Mouse (Mus musculus): ENCODE data around the gene Vrk3. TPM values are rescaled to one million over a fixed set of nuclear protein-coding genes. Genes with fewer than 3 reads are reported as not detected.

Vrk3 gene
- polyA plus RNA-seq, 1 experiment, result 18.4 TPM

GRCm38 (mm10) chr7:44813985-44814384, 65.8 kb downstream of the Vrk3 start:
- Histone ChIP-seq H3K27me3 (ENCODE audit: control insufficient read depth) (peaks cover 4% of the 10 kb centered on the region), H3K4me1 (ENCODE audit: control insufficient read depth) (peaks cover 51% of the 10 kb centered on the region), H3K36me3 (ENCODE audit: control insufficient read depth) (peaks cover 50% of the 10 kb centered on the region), H3K4me3 (replicated peaks) (no peak overlapping the region), H3K9me3 (ENCODE audit: control insufficient read depth, low read length) (no peaks in the 10 kb centered on the region)
- TF ChIP-seq TAL1 (IDR thresholded peaks at IDR 0.05; ENCODE audit: low read length) (no peak), GATA1 (IDR thresholded peaks at IDR 0.05; ENCODE audit: low read length) (no peak)

DNA sequence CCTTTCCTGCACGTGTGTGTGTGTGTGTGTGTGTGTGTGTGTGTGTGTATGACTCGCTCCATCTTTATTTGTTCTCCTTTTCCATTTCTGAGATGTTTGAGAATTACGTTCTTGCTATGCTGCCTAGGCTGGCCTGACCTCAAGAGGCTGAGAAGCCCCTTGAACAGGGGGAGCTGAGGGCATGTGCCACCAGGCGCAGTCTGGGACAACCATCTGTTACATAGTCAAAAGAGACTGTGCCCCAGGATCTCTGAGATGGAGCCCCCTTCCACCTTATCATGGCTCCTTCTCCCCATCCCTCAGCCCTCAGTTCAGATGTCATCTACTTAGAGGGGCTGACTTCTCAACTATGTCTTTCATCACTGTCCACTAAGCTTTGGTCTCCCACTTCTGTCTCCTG, 66.2 kb downstream of the Vrk3 start:
- Histone ChIP-seq H3K4me1 (ENCODE audit: control insufficient read depth) (peaks cover 56% of the 10 kb centered on the region), H3K4me3 (replicated peaks) (peak overlapping the region; percentile 9), H3K9me3 (ENCODE audit: control insufficient read depth, low read length) (no peaks in the 10 kb centered on the region), H3K27me3 (ENCODE audit: control insufficient read depth) (peaks cover 3% of the 10 kb centered on the region), H3K36me3 (ENCODE audit: control insufficient read depth) (peaks cover 55% of the 10 kb centered on the region)
- no peak for TF ChIP-seq GATA1 (IDR thresholded peaks at IDR 0.05; ENCODE audit: low read length)
- TF ChIP-seq TAL1 (IDR thresholded peaks at IDR 0.05; ENCODE audit: low read length), result no peak

GRCm38 (mm10) chr7:44814952-44815553, 66.8 kb downstream of the Vrk3 start:
- Histone ChIP-seq H3K36me3 (ENCODE audit: control insufficient read depth) (peaks cover 61% of the 10 kb centered on the region), H3K27me3 (ENCODE audit: control insufficient read depth) (no peaks in the 10 kb centered on the region)
- TF ChIP-seq TAL1 (IDR thresholded peaks at IDR 0.05; ENCODE audit: low read length) (no peak), GATA1 (IDR thresholded peaks at IDR 0.05; ENCODE audit: low read length) (no peak)

GRCm38 (mm10) chr7:44815721-44816469, 67.7 kb downstream of the Vrk3 start, which contains the start of the genes Nup62 and Il4i1:
Gene Nup62, plus strand, starts transcription at chr7:44816088.
Gene Il4i1, plus strand, starts transcription at chr7:44816387.
- Histone ChIP-seq H3K4me3 (replicated peaks) (peak within 1 kb of the TSS; percentile 95), H3K4me1 (ENCODE audit: control insufficient read depth) (peaks cover 70% of the 10 kb centered on the region), H3K27me3 (ENCODE audit: control insufficient read depth) (no peaks in the 10 kb centered on the region), H3K9me3 (ENCODE audit: control insufficient read depth, low read length) (no peaks in the 10 kb centered on the region), H3K36me3 (ENCODE audit: control insufficient read depth) (peaks cover 69% of the 10 kb centered on the region)
- TF ChIP-seq GATA1 (IDR thresholded peaks at IDR 0.05; ENCODE audit: low read length) (no peak), TAL1 (IDR thresholded peaks at IDR 0.05; ENCODE audit: low read length) (no peak)

More at GRCm38 (mm10) chr7:44814952-44815553, 66.8 kb downstream of the Vrk3 start:
- Histone ChIP-seq H3K4me1 (ENCODE audit: control insufficient read depth) (peaks cover 62% of the 10 kb centered on the region), H3K4me3 (replicated peaks) (peak overlapping the region; percentile 95), H3K9me3 (ENCODE audit: control insufficient read depth, low read length) (no peaks in the 10 kb centered on the region)

GRCm38 (mm10) chr7:44816470-44817021, 68.3 kb downstream of the Vrk3 start, which contains the start of gene Atf5:
Gene Atf5, minus strand, starts transcription at chr7:44816658.
- peaks cover 69% of the 10 kb centered on the region for H3K36me3 ChIP-seq (ENCODE audit: control insufficient read depth)
- peaks cover 73% of the 10 kb centered on the region for H3K4me1 ChIP-seq (ENCODE audit: control insufficient read depth)
- no peaks in the 10 kb centered on the region for H3K27me3 ChIP-seq (ENCODE audit: control insufficient read depth)
- peak within 1 kb of the TSS; percentile 95 for H3K4me3 ChIP-seq (replicated peaks)
- no peaks in the 10 kb centered on the region for H3K9me3 ChIP-seq (ENCODE audit: control insufficient read depth, low read length)
- TF ChIP-seq GATA1 (IDR thresholded peaks at IDR 0.05; ENCODE audit: low read length) (0 out of 2 replicates have a peak, but pooled peaks have one; percentile 9), TAL1 (IDR thresholded peaks at IDR 0.05; ENCODE audit: low read length) (no peak)

DNA sequence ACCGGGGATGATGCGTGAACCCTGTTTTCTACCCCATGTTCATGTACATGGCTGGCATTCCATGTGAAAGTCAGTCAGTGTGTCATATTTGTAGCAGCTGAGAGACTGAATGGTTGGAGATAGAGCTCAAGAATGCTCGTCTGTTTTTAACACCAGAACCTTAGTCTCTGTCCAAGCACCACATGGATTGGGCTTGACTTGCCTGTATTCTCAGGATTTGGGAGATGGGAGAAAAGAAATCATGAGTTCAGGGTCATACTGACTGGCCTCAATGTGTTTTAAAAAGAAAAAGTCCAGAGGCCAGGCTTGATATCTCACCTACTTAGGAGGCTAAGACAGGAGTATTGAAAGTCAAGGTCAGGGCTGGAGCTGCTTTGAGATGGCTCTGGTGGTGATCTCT, 69.2 kb downstream of the Vrk3 start:
- peaks cover 76% of the 10 kb centered on the region for H3K4me1 ChIP-seq (ENCODE audit: control insufficient read depth)
- H3K27me3 ChIP-seq (ENCODE audit: control insufficient read depth), result no peaks in the 10 kb centered on the region
- peak overlapping the region; percentile 95 for H3K4me3 ChIP-seq (replicated peaks)
- TF ChIP-seq GATA1 (IDR thresholded peaks at IDR 0.05; ENCODE audit: low read length), result no peak
- TF ChIP-seq TAL1 (IDR thresholded peaks at IDR 0.05; ENCODE audit: low read length), result no peak
- H3K36me3 ChIP-seq (ENCODE audit: control insufficient read depth), result peaks cover 68% of the 10 kb centered on the region
- H3K9me3 ChIP-seq (ENCODE audit: control insufficient read depth, low read length), result no peaks in the 10 kb centered on the region

DNA sequence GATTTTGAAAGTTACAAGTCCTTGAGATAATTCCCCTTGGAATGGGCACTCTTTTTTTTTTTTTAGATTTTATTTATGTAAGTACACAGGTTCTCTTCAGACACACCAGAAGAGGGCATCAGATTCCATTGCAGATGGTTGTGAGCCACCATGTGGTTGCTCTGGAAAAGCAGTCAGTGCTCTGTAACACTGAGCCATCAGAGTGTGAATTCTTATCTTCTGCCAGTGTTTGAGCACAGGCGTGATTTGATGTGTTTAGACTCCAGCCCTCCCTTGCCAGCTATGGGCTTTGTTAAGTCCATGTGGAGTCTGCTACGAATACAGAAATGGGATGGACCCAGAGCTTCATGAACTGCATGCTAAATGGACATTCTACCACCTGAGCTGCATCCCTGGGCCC, 70.0 kb downstream of the Vrk3 start:
- Histone ChIP-seq H3K27me3 (ENCODE audit: control insufficient read depth) (no peaks in the 10 kb centered on the region), H3K4me3 (replicated peaks) (peak overlapping the region; percentile 95), H3K36me3 (ENCODE audit: control insufficient read depth) (peaks cover 68% of the 10 kb centered on the region), H3K4me1 (ENCODE audit: control insufficient read depth) (peaks cover 80% of the 10 kb centered on the region), H3K9me3 (ENCODE audit: control insufficient read depth, low read length) (no peaks in the 10 kb centered on the region)
- TF ChIP-seq TAL1 (IDR thresholded peaks at IDR 0.05; ENCODE audit: low read length) (no peak), GATA1 (IDR thresholded peaks at IDR 0.05; ENCODE audit: low read length) (0 out of 2 replicates have a peak, but pooled peaks have one; percentile 7)

- Histone ChIP-seq H3K36me3 (ENCODE audit: control insufficient read depth) (peaks cover 70% of the 10 kb centered on the region), H3K4me1 (ENCODE audit: control insufficient read depth) (peaks cover 87% of the 10 kb centered on the region), H3K9me3 (ENCODE audit: control insufficient read depth, low read length) (no peaks in the 10 kb centered on the region), H3K4me3 (replicated peaks) (peak overlapping the region; percentile 95), H3K27me3 (ENCODE audit: control insufficient read depth) (no peaks in the 10 kb centered on the region)
- TF ChIP-seq TAL1 (IDR thresholded peaks at IDR 0.05; ENCODE audit: low read length), result no peak
- TF ChIP-seq GATA1 (IDR thresholded peaks at IDR 0.05; ENCODE audit: low read length), result no peak
Observed at GRCm38 (mm10) chr7:44818751-44819235, 70.6 kb downstream of the Vrk3 start.

GRCm38 (mm10) chr7:44819391-44819790, 71.2 kb downstream of the Vrk3 start:
- no peaks in the 10 kb centered on the region for H3K9me3 ChIP-seq (ENCODE audit: control insufficient read depth, low read length)
- H3K4me1 ChIP-seq (ENCODE audit: control insufficient read depth), result peaks cover 88% of the 10 kb centered on the region
- peak overlapping the region; percentile 95 for H3K4me3 ChIP-seq (replicated peaks)
- peaks cover 68% of the 10 kb centered on the region for H3K36me3 ChIP-seq (ENCODE audit: control insufficient read depth)
- no peak for TF ChIP-seq GATA1 (IDR thresholded peaks at IDR 0.05; ENCODE audit: low read length)
- TF ChIP-seq TAL1 (IDR thresholded peaks at IDR 0.05; ENCODE audit: low read length), result no peak
- H3K27me3 ChIP-seq (ENCODE audit: control insufficient read depth), result no peaks in the 10 kb centered on the region

All from erythroblast, embryonic 14.5 days (primary cell).